Mouse (Mus musculus) limb, embryonic 15.5 days (tissue): ENCODE measurements around the gene Ms4a6b. TPM values are rescaled to one million over a fixed set of nuclear protein-coding genes. Genes with fewer than 3 reads are reported as not detected.
"Not testable (repeated sequence)": the region's sequence is repeated elsewhere in the genome, so short reads cannot be mapped to it uniquely, and the experiment has no call there.

Experiments used
- ATAC-seq: fragments of 200-750 bp; cut with Nextera tagmentation; 2 replicates; pipeline ENCODE4 v1.8.0; 2017; ENCODE audit warnings: low read depth, moderate TSS enrichment; ENCODE audit not compliant: insufficient number of reproducible peaks, low FRiP score, low TSS enrichment
- H3K27ac ChIP-seq: fragments of 300-500 bp; sonication (generic); 2 replicates; pipeline ENCODE4 v1.5.1; 2015; ENCODE audit warnings: moderate library complexity, mild to moderate bottlenecking, inconsistent platforms
- H3K27me3 ChIP-seq: fragments of 300-500 bp; sonication (generic); 2 replicates; pipeline ENCODE4 v1.6.1; 2015; ENCODE audit warnings: inconsistent platforms
- H3K36me3 ChIP-seq: fragments of 300-500 bp; sonication (generic); 2 replicates; pipeline ENCODE4 v1.6.1; 2015; ENCODE audit warnings: inconsistent platforms
- H3K4me1 ChIP-seq: fragments of 300-500 bp; sonication (generic); 2 replicates; pipeline ENCODE4 v1.6.1; 2015; ENCODE audit warnings: inconsistent platforms
- H3K4me2 ChIP-seq: fragments of 300-500 bp; sonication (generic); 2 replicates; pipeline ENCODE4 v1.6.1; 2015; ENCODE audit warnings: mild to moderate bottlenecking, inconsistent platforms
- H3K4me3 ChIP-seq: fragments of 300-500 bp; sonication (generic); 2 replicates; pipeline ENCODE4 v1.5.1; 2015; ENCODE audit warnings: mild to moderate bottlenecking, inconsistent platforms
- H3K9ac ChIP-seq: fragments of 300-500 bp; sonication (generic); 2 replicates; pipeline ENCODE4 v1.6.1; 2015; ENCODE audit warnings: inconsistent platforms
- H3K9me3 ChIP-seq: fragments of 300-500 bp; sonication (generic); 2 replicates; pipeline ENCODE4 v1.6.1; 2016; ENCODE audit warnings: inconsistent platforms
- WGBS: fragments of 180-500 bp; shearing (Covaris S2); methylation state at CpG from one replicate; pipeline ENCODE4 v1.1.7; 2015; 5-methylcytosine and 5-hydroxymethylcytosine counted together
- polyA plus RNA-seq: library from polyadenylated mRNA; unstranded; fragments of >200 nt; fragmentation: Nextera tagmentation; extraction: Ambion mirVana; gene quantifications from 2 replicates; pipeline ENCODE4 v1.2.1, GENCODE M21; 2015

The Ms4a6b gene
- polyA plus RNA-seq, 1 experiment from 2014 or later: 7.7 TPM

- H3K9me3 ChIP-seq: no peaks in the 10 kb centered on the region
- no peak for ATAC-seq
- no peaks in the 10 kb centered on the region for H3K36me3 ChIP-seq
- WGBS: 22% methylated on average over 2 of the region's 2 CpGs
- no peak overlapping the region for H3K4me2 ChIP-seq
- no peak overlapping the region for H3K27ac ChIP-seq
- no peak overlapping the region for H3K4me3 ChIP-seq
- H3K9ac ChIP-seq: no peak overlapping the region
- no peaks in the 10 kb centered on the region for H3K4me1 ChIP-seq
- H3K27me3 ChIP-seq: no peaks in the 10 kb centered on the region
Observed at GRCm38 (mm10) chr19:11537336-11537735, 21.0 kb downstream of the Ms4a6b start.

GRCm38 (mm10) chr19:11540166-11540821, 24.0 kb downstream of the Ms4a6b start:
- not testable (repeated sequence) for H3K27ac ChIP-seq, H3K9ac ChIP-seq, H3K4me2 ChIP-seq, H3K4me3 ChIP-seq, ATAC-seq, H3K36me3 ChIP-seq, H3K4me1 ChIP-seq, H3K27me3 ChIP-seq, H3K9me3 ChIP-seq
- WGBS: 83% methylated on average over 1 of the region's 1 CpGs

- H3K4me3 ChIP-seq, ATAC-seq, H3K27ac ChIP-seq, H3K4me1 ChIP-seq, H3K9ac ChIP-seq, H3K36me3 ChIP-seq, H3K4me2 ChIP-seq, H3K27me3 ChIP-seq, H3K9me3 ChIP-seq: not testable (repeated sequence)
- WGBS: 83% methylated on average over 2 of the region's 2 CpGs
Observed at GRCm38 (mm10) chr19:11544383-11544782, 28.1 kb downstream of the Ms4a6b start.

GRCm38 (mm10) chr19:11547911-11548310, 31.6 kb downstream of the Ms4a6b start:
- ATAC-seq: no peak
- Histone ChIP-seq H3K9me3 (no peaks in the 10 kb centered on the region), H3K9ac (no peak overlapping the region), H3K4me2 (no peak overlapping the region), H3K27me3 (no peaks in the 10 kb centered on the region), H3K36me3 (no peaks in the 10 kb centered on the region), H3K27ac (no peak overlapping the region), H3K4me1 (no peaks in the 10 kb centered on the region), H3K4me3 (no peak overlapping the region)

- ATAC-seq: no peak
- no peaks in the 10 kb centered on the region for H3K36me3 ChIP-seq
- H3K27ac ChIP-seq: no peak overlapping the region
- H3K9ac ChIP-seq: no peak overlapping the region
- no peak overlapping the region for H3K4me2 ChIP-seq
- no peaks in the 10 kb centered on the region for H3K4me1 ChIP-seq
- WGBS: 85% methylated on average over 5 of the region's 5 CpGs
- no peaks in the 10 kb centered on the region for H3K27me3 ChIP-seq
- no peak overlapping the region for H3K4me3 ChIP-seq
- H3K9me3 ChIP-seq: no peaks in the 10 kb centered on the region
Observed at GRCm38 (mm10) chr19:11554726-11555125, 38.4 kb downstream of the Ms4a6b start.

GRCm38 (mm10) chr19:11559560-11559959, 43.2 kb downstream of the Ms4a6b start:
- H3K9ac ChIP-seq, H3K27ac ChIP-seq, H3K4me2 ChIP-seq, ATAC-seq, H3K4me1 ChIP-seq, H3K36me3 ChIP-seq, H3K27me3 ChIP-seq, H3K4me3 ChIP-seq, H3K9me3 ChIP-seq: not testable (repeated sequence)

GRCm38 (mm10) chr19:11574965-11575364, 58.7 kb downstream of the Ms4a6b start:
- Histone ChIP-seq H3K27me3 (no peaks in the 10 kb centered on the region), H3K9ac (no peak overlapping the region), H3K36me3 (no peaks in the 10 kb centered on the region), H3K4me3 (no peak overlapping the region), H3K9me3 (no peaks in the 10 kb centered on the region), H3K4me2 (no peak overlapping the region), H3K4me1 (no peaks in the 10 kb centered on the region), H3K27ac (no peak overlapping the region)
- no peak for ATAC-seq
- WGBS: 85% methylated on average over 8 of the region's 8 CpGs

Other genes with a start within 250 kb of the Ms4a6b start
- not detected in 2 replicates for gene Ms4a5, start 232.6 kb upstream of the Ms4a6b start, polyA plus RNA-seq
- gene Ms4a14, start 202.1 kb upstream of the Ms4a6b start, polyA plus RNA-seq: 0.05 and 0.06 TPM in 2 replicates
- 9.4 and 9.8 TPM in 2 replicates for gene Ms4a7, start 180.4 kb upstream of the Ms4a6b start, polyA plus RNA-seq
- 12.4 and 16.0 TPM in 2 replicates for gene Ms4a4a, start 141.0 kb upstream of the Ms4a6b start, polyA plus RNA-seq
- gene Ms4a4c, start 111.7 kb upstream of the Ms4a6b start, polyA plus RNA-seq: 0.93 and 2.8 TPM in 2 replicates
- gene Ms4a4b, start 73.0 kb upstream of the Ms4a6b start, polyA plus RNA-seq: 0.19 and 0.27 TPM in 2 replicates
- 9.4 and 10.4 TPM in 2 replicates for gene Ms4a6c, start 47.1 kb upstream of the Ms4a6b start, polyA plus RNA-seq
- 0.21 TPM in 1 of 2 replicates, not detected in the other for gene Gm8369, start 30.6 kb upstream of the Ms4a6b start, polyA plus RNA-seq
- 1.9 and 2.3 TPM in 2 replicates for gene Ms4a4d, start 20.3 kb downstream of the Ms4a6b start, polyA plus RNA-seq
- gene Ms4a6d, start 88.3 kb downstream of the Ms4a6b start, polyA plus RNA-seq: 8.4 and 9.1 TPM in 2 replicates
- gene Ms4a2, start 107.2 kb downstream of the Ms4a6b start, polyA plus RNA-seq: 2.1 and 2.2 TPM in 2 replicates
- gene Ms4a3, start 124.3 kb downstream of the Ms4a6b start, polyA plus RNA-seq: 0.15 TPM in 1 of 2 replicates, not detected in the other
- gene Oosp2, start 144.0 kb downstream of the Ms4a6b start, polyA plus RNA-seq: not detected in 2 replicates
- gene Oosp1, start 174.6 kb downstream of the Ms4a6b start, polyA plus RNA-seq: not detected in 2 replicates
- not detected in 2 replicates for gene Oosp3, start 180.5 kb downstream of the Ms4a6b start, polyA plus RNA-seq
- gene Gif, start 231.0 kb downstream of the Ms4a6b start, polyA plus RNA-seq: not detected in 2 replicates